8 mouse cellular contexts compared by ENCODE assay signal in genomic region chr13:43784725-43785711, GRCm38 (mm10). TPM values are rescaled to one million over a fixed set of nuclear protein-coding genes. Genes with fewer than 3 reads are reported as not detected.
DNase-seq lines count a peak whose midpoint lies in the region; ATAC-seq and TF ChIP-seq lines count a peak whose summit lies in the region.

Cd83 (plus strand) TSS chr13:43784775.

- peak; percentile 82 for ATAC-seq in cerebellum, adult (ENCODE audit: insufficient number of reproducible peaks, low FRiP score, low TSS enrichment)
- peak; percentile 66 for ATAC-seq in forebrain, embryonic 16.5 days
- ATAC-seq in lung, embryonic 16.5 days (ENCODE audit: low read depth), result peak; percentile 88

- H3K4me1 ChIP-seq in forebrain, embryonic 16.5 days (replicated peaks; ENCODE audit: control insufficient read depth, insufficient read depth, low read length), result peaks cover 22% of the 10 kb centered on the region
- peaks cover 25% of the 10 kb centered on the region for H3K4me1 ChIP-seq in lung, embryonic 16.5 days (replicated peaks; ENCODE audit: control insufficient read depth, insufficient read depth, low read length)
- peaks cover 12% of the 10 kb centered on the region for H3K4me1 ChIP-seq in olfactory bulb, adult 2 months (ENCODE audit: control insufficient read depth, insufficient read depth, low read length)

- 3% methylated on average over 73 of the region's 73 CpGs for WGBS in forebrain, embryonic 16.5 days
- 5% methylated on average over 67 of the region's 73 CpGs for WGBS in lung, embryonic 16.5 days
- 6% methylated on average over 73 of the region's 73 CpGs for WGBS in olfactory bulb, adult 2 months

- H3K4me2 ChIP-seq in forebrain, embryonic 16.5 days (ENCODE audit: low read length), result peak within 1 kb of the TSS; percentile 99
- peak within 1 kb of the TSS; percentile 97 for H3K4me2 ChIP-seq in lung, embryonic 16.5 days (ENCODE audit: low read depth, low read length)

- no peak for TF ChIP-seq CTCF in olfactory bulb, adult 2 months (IDR thresholded peaks at IDR 0.05; ENCODE audit: insufficient read depth, low read depth, low read length)

- no peaks in the 10 kb centered on the region for H3K9me3 ChIP-seq in forebrain, embryonic 16.5 days (ENCODE audit: control insufficient read depth, low read length)
- H3K9me3 ChIP-seq in lung, embryonic 16.5 days (ENCODE audit: control insufficient read depth, low read length), result no peaks in the 10 kb centered on the region

- H3K4me3 ChIP-seq in forebrain, embryonic 16.5 days (replicated peaks; ENCODE audit: low read length), result peak within 1 kb of the TSS; percentile 62
- H3K4me3 ChIP-seq in lung, embryonic 16.5 days (ENCODE audit: low read length), result peak within 1 kb of the TSS; percentile 63
- peak within 1 kb of the TSS; percentile 49 for H3K4me3 ChIP-seq in olfactory bulb, adult 2 months (ENCODE audit: insufficient read depth, low read depth, low read length)

- no peak within 1 kb of the TSS for H3K27ac ChIP-seq in forebrain, embryonic 16.5 days (ENCODE audit: low read length)
- peak within 1 kb of the TSS; percentile 29 for H3K27ac ChIP-seq in lung, embryonic 16.5 days (ENCODE audit: low read length)
- H3K27ac ChIP-seq in olfactory bulb, adult 2 months (ENCODE audit: insufficient read depth, low read depth, low read length), result no peak within 1 kb of the TSS

- H3K27me3 ChIP-seq in forebrain, embryonic 16.5 days (replicated peaks; ENCODE audit: control insufficient read depth, insufficient read depth, low read length), result peaks cover 17% of the 10 kb centered on the region; the same call in 1 of the 2 replicates
- H3K27me3 ChIP-seq in lung, embryonic 16.5 days (ENCODE audit: control insufficient read depth, insufficient read depth, low read depth, low read length), result no peaks in the 10 kb centered on the region

- H3K9ac ChIP-seq in forebrain, embryonic 16.5 days (replicated peaks; ENCODE audit: low read depth, low read length), result peak within 1 kb of the TSS; percentile 82
- H3K9ac ChIP-seq in lung, embryonic 16.5 days (ENCODE audit: low read length), result peak within 1 kb of the TSS; percentile 80

- no peaks in the 10 kb centered on the region for H3K36me3 ChIP-seq in forebrain, embryonic 16.5 days (ENCODE audit: control insufficient read depth, insufficient read depth)
- no peaks in the 10 kb centered on the region for H3K36me3 ChIP-seq in lung, embryonic 16.5 days (ENCODE audit: control insufficient read depth, insufficient read depth, low read length)

- peak; percentile 14 for DNase-seq in ES-CJ7 (ENCODE audit: low read depth, low spot score)
- DNase-seq in heart, postnatal 4 days, result peak; percentile 77
- peak in 1 of 2 experiments; percentile 5 for DNase-seq in layer of hippocampus, adult 18-20 months (ENCODE audit: low spot score in 2 of 2)
- peak; percentile 40 to 41 for DNase-seq in thymus, postnatal 36 days

- no peak; the same call in 1 of the 2 replicates for TF ChIP-seq POLR2A in olfactory bulb, adult 2 months (IDR thresholded peaks at IDR 0.05; ENCODE audit: insufficient read depth, low read depth, low read length)

RNA-seq across cellular contexts. Expression of gene Cd83, which starts in this region (rescaled TPM):
- 5.5 and 7.8 TPM in 2 replicates for polyA plus RNA-seq in forebrain, embryonic 16.5 days (2015; fragmentation: Nextera tagmentation; extraction: Ambion mirVana)
- total RNA-seq in heart, postnatal 4 days (2021), result 1 to 10 TPM; 2.3 to 2.7 TPM
- total RNA-seq in layer of hippocampus, adult 18-20 months (2021), result 10 to 100 TPM; 10.1 to 10.8 TPM
- polyA plus RNA-seq in lung, embryonic 16.5 days (2015; fragmentation: Nextera tagmentation; extraction: Ambion mirVana), result 12.3 and 14.1 TPM in 2 replicates
- polyA plus RNA-seq in olfactory bulb, adult 2 months (2012; ENCODE audit: insufficient read depth, insufficient read length, low replicate concordance, missing spikeins), result not detected in 2 replicates
